Mouse (Mus musculus) CH12.LX (cell line): ENCODE data around the gene Arl15. TPM values are rescaled to one million over a fixed set of nuclear protein-coding genes. Genes with fewer than 3 reads are reported as not detected.
A peak's percentile ranks its signal among the peaks of the same experiment; 100 is the strongest.

Experiments used
- DNase-seq: peaks from one replicate; pipeline ENCODE4 v3.0.0-alpha.2; 2013; ENCODE audit errors: extremely low read depth
- H3K27ac ChIP-seq: 2 replicates; pipeline ENCODE4 v1.5.1; 2012; ENCODE audit warnings: low read depth, mild to moderate bottlenecking, control low read depth, moderate library complexity; ENCODE audit not compliant: insufficient read depth
- H3K27me3 ChIP-seq: replicated peaks from 2 replicates; pipeline ENCODE3; 2012; ENCODE audit warnings: inconsistent platforms
- H3K36me3 ChIP-seq, 2 experiments: replicated peaks in 1 of 2; 2 replicates each; pipeline versions ENCODE3 to v1.6.1; 2012; ENCODE audit warnings: inconsistent platforms in 1 of 2, low read length in 1 of 2, mild to moderate bottlenecking in 1 of 2, mixed read lengths in 1 of 2, moderate library complexity in 1 of 2; ENCODE audit not compliant: control insufficient read depth in 1 of 2, insufficient read depth in 1 of 2
- H3K4me1 ChIP-seq, 2 experiments: 2 replicates each; pipeline ENCODE4 v1.6.1; 2012; ENCODE audit warnings: inconsistent platforms in 1 of 2, moderate library complexity in 1 of 2; ENCODE audit not compliant: insufficient read depth in 2 of 2, control insufficient read depth in 1 of 2
- H3K4me2 ChIP-seq: 2 replicates; pipeline ENCODE4 v1.6.1; 2012; ENCODE audit warnings: low read depth, mild to moderate bottlenecking, control low read depth; ENCODE audit not compliant: poor library complexity, insufficient read depth, severe bottlenecking
- H3K4me3 ChIP-seq, 3 experiments: fragments of 150-350 bp in 1 of 3; sonication (generic) in 1 of 3; replicated peaks in 1 of 3; 2 replicates each; pipeline versions ENCODE3 to v1.5.1; 2011 to 2012; ENCODE audit warnings: low read depth in 2 of 3, low read length in 2 of 3, mild to moderate bottlenecking in 2 of 3, moderate library complexity in 2 of 3, control low read depth in 1 of 3, improper control_type of control experiment in 1 of 3, inconsistent platforms in 1 of 3, mixed read lengths in 1 of 3; ENCODE audit not compliant: poor library complexity in 1 of 3
- H3K79me2 ChIP-seq: replicated peaks from 2 replicates; pipeline ENCODE4 v1.6.1; 2012; ENCODE audit warnings: mild to moderate bottlenecking, moderate library complexity; ENCODE audit not compliant: control insufficient read depth, poor library complexity, insufficient read depth, severe bottlenecking; ENCODE audit errors: extremely low read depth
- H3K9ac ChIP-seq: 2 replicates; pipeline ENCODE4 v1.6.1; 2012; ENCODE audit warnings: low read depth, mild to moderate bottlenecking, control low read depth, moderate library complexity; ENCODE audit not compliant: insufficient read depth
- H3K9me3 ChIP-seq: replicated peaks from 2 replicates; pipeline ENCODE3; 2012; ENCODE audit warnings: low read length, inconsistent platforms, mixed read lengths
- CHD1 ChIP-seq: IDR thresholded peaks from 2 replicates; pipeline ENCODE4 v1.6.1; 2012; ENCODE audit warnings: low read depth, low read length, improper control_type of control experiment, inconsistent platforms
- CHD2 ChIP-seq: IDR thresholded peaks from 2 replicates; pipeline ENCODE4 v1.6.1; 2011; ENCODE audit warnings: low read length, improper control_type of control experiment
- CTCF ChIP-seq, 2 experiments: IDR thresholded peaks in 1 of 2; conservative IDR thresholded peaks in 1 of 2; 2 replicates each; pipeline ENCODE4 v1.5.1; 2011 to 2012; ENCODE audit warnings: low read depth in 2 of 2, low read length in 2 of 2, improper control_type of control experiment in 1 of 2, inconsistent platforms in 1 of 2, mild to moderate bottlenecking in 1 of 2, moderate library complexity in 1 of 2
- E2F4 ChIP-seq: IDR thresholded peaks from 2 replicates; pipeline ENCODE4 v1.6.1; 2011; ENCODE audit warnings: low read depth, low read length, improper control_type of control experiment; ENCODE audit not compliant: insufficient replicate concordance
- HCFC1 ChIP-seq: IDR thresholded peaks from 2 replicates; pipeline ENCODE4 v1.6.1; 2012; ENCODE audit warnings: low read depth, mild to moderate bottlenecking, inconsistent platforms, low read length, improper control_type of control experiment
- JUN ChIP-seq: IDR thresholded peaks from 2 replicates; pipeline ENCODE4 v1.6.1; 2011; ENCODE audit warnings: low read depth, mild to moderate bottlenecking, low read length, improper control_type of control experiment, moderate library complexity; ENCODE audit not compliant: insufficient read depth
- MAFK ChIP-seq: IDR thresholded peaks from 2 replicates; pipeline ENCODE4 v1.6.1; 2011; ENCODE audit warnings: low read length, improper control_type of control experiment; ENCODE audit not compliant: insufficient replicate concordance
- MXI1 ChIP-seq: IDR thresholded peaks from 2 replicates; pipeline ENCODE4 v1.6.1; 2011; ENCODE audit warnings: mild to moderate bottlenecking, low read depth, low read length, improper control_type of control experiment
- MYC ChIP-seq: IDR thresholded peaks from 2 replicates; pipeline ENCODE4 v1.6.1; 2011; ENCODE audit warnings: low read depth, mild to moderate bottlenecking, improper control_type of control experiment, low read length
- NELFE ChIP-seq: IDR thresholded peaks from 2 replicates; pipeline ENCODE4 v1.6.1; 2011; ENCODE audit warnings: low read depth, low read length, improper control_type of control experiment
- NRF1 ChIP-seq: IDR thresholded peaks from 2 replicates; pipeline ENCODE4 v1.6.1; 2014; ENCODE audit warnings: low read depth, mild to moderate bottlenecking, inconsistent platforms, low read length, improper control_type of control experiment, moderate library complexity
- POLR2A ChIP-seq: IDR thresholded peaks from 2 replicates; pipeline ENCODE4 v1.6.1; 2011; ENCODE audit warnings: low read depth, mild to moderate bottlenecking, improper control_type of control experiment, low read length
- POLR2AphosphoS2 ChIP-seq: IDR thresholded peaks from 2 replicates; pipeline ENCODE4 v1.6.1; 2011; ENCODE audit warnings: low read depth, low read length, improper control_type of control experiment
- RAD21 ChIP-seq: IDR thresholded peaks from 2 replicates; pipeline ENCODE4 v1.6.1; 2011; ENCODE audit warnings: low read depth, mild to moderate bottlenecking, low read length, improper control_type of control experiment, moderate library complexity
- RCOR1 ChIP-seq: conservative IDR thresholded peaks from 2 replicates; pipeline ENCODE4 v1.6.1; 2012; ENCODE audit warnings: low read depth, mild to moderate bottlenecking, inconsistent platforms, low read length, improper control_type of control experiment
- SMC3 ChIP-seq: IDR thresholded peaks from 2 replicates; pipeline ENCODE4 v1.6.1; 2011; ENCODE audit warnings: low read depth, low read length, improper control_type of control experiment
- TBP ChIP-seq: conservative IDR thresholded peaks from 2 replicates; pipeline ENCODE4 v1.6.1; 2011; ENCODE audit warnings: low read depth, low read length, improper control_type of control experiment
- TCF12 ChIP-seq: IDR thresholded peaks from 2 replicates; pipeline ENCODE4 v1.6.1; 2014; ENCODE audit warnings: low read depth, mild to moderate bottlenecking, inconsistent platforms, low read length, improper control_type of control experiment
- USF1 ChIP-seq: IDR thresholded peaks from 2 replicates; pipeline ENCODE4 v1.6.1; 2014; ENCODE audit warnings: low read depth, mild to moderate bottlenecking, inconsistent platforms, low read length, improper control_type of control experiment
- USF2 ChIP-seq: conservative IDR thresholded peaks from 2 replicates; pipeline ENCODE4 v1.6.1; 2011; ENCODE audit warnings: low read depth, low read length, improper control_type of control experiment
- ZC3H11A ChIP-seq: IDR thresholded peaks from 2 replicates; pipeline ENCODE4 v1.6.1; 2012; ENCODE audit warnings: low read depth, mild to moderate bottlenecking, inconsistent platforms, low read length, improper control_type of control experiment
- ZKSCAN1 ChIP-seq: IDR thresholded peaks from 2 replicates; pipeline ENCODE4 v1.6.1; 2012; ENCODE audit warnings: low read depth, inconsistent platforms, low read length, improper control_type of control experiment, borderline replicate concordance
- ZMIZ1 ChIP-seq: IDR thresholded peaks from 2 replicates; pipeline ENCODE4 v1.6.1; 2012; ENCODE audit warnings: low read depth, mild to moderate bottlenecking, inconsistent platforms, low read length, improper control_type of control experiment
- ZNF384 ChIP-seq: IDR thresholded peaks from 2 replicates; pipeline ENCODE4 v1.6.1; 2012; ENCODE audit warnings: low read depth, low read length, improper control_type of control experiment, inconsistent platforms
- dilution Hi-C: fragments of 300-500 bp; cut with MboI; formaldehyde crosslinking; loops from 2 replicates; pipeline ENCODE4 v1.14.3; 2020; ENCODE audit warnings: low sequenced_read_pairs; ENCODE audit not compliant: extremely low pct_unique_long_range_greater_than_20kb, extremely low pct_ligation_motif_present
- in situ Hi-C: fragments of 300-500 bp; cut with MboI; formaldehyde crosslinking; loops from 3 replicates; pipeline ENCODE4 v1.14.3; 2019; ENCODE audit warnings: low sequenced_read_pairs, low pct_ligation_motif_present, low pct_unique_long_range_greater_than_20kb, mixed read lengths
- polyA plus RNA-seq: library from polyadenylated mRNA; unstranded; fragments of >175 nt; gene quantifications from 2 replicates; pipeline ENCODE4 v1.2.1, GENCODE M21; 2012; ENCODE audit warnings: low read depth; ENCODE audit not compliant: insufficient read length
- total RNA-seq, 2 experiments: library from RNA; depleted of rRNA; stranded (reverse); fragments of 300-350 nt in 1 of 2; fragments of >200 nt in 1 of 2; gene quantifications; 2 replicates each; pipeline ENCODE4 v1.2.3; 2012 to 2014

Arl15 gene
- total and polyA plus RNA-seq, 3 experiments: 2.2 to 5.2 (median 4.8) TPM

GRCm38 (mm10) chr13:113864893-113865292, 70.6 kb downstream of the Arl15 start:
- H3K4me3 ChIP-seq: no peak overlapping the region
- H3K9me3 ChIP-seq: no peaks in the 10 kb centered on the region
- no peak overlapping the region for H3K27ac ChIP-seq
- in situ Hi-C loops (loop anchor here (5.0 kb wide), 1 partner anchor 168 kb away; no protein-coding TSS in a partner anchor), dilution Hi-C loops (no loop called here)
- no peaks in the 10 kb centered on the region for H3K79me2 ChIP-seq
- TF ChIP-seq JUN (no peak), CHD1 (no peak), SMC3 (peak; percentile 65), RCOR1 (no peak), CTCF (conservative IDR thresholded peaks at IDR 0.05 in 1 of 2, IDR thresholded peaks at IDR 0.05 in 1 of 2; ENCODE audit: low read depth in 2 of 2, low read length in 2 of 2) (peak; percentile 75 to 87), NRF1 (no peak), RAD21 (peak; percentile 67)
- no peaks in the 10 kb centered on the region for H3K4me1 ChIP-seq
- H3K27me3 ChIP-seq: no peaks in the 10 kb centered on the region
- DNase-seq: peak; percentile 58
- H3K9ac ChIP-seq: no peak overlapping the region
- no peak overlapping the region for H3K4me2 ChIP-seq
- peaks cover 0 to 10% of the 10 kb centered on the region in 2 experiments for H3K36me3 ChIP-seq

GRCm38 (mm10) chr13:113865378-113865777, 71.1 kb downstream of the Arl15 start:
- DNase-seq: no peak
- no peak overlapping the region for H3K4me2 ChIP-seq
- in situ Hi-C loops: loop anchor here (5.0 kb wide), 1 partner anchor 168 kb away; no protein-coding TSS in a partner anchor

GRCm38 (mm10) chr13:113865806-113866205, 71.5 kb downstream of the Arl15 start:
- Histone ChIP-seq H3K4me3 (no peak overlapping the region), H3K4me1 (no peaks in the 10 kb centered on the region), H3K79me2 (no peaks in the 10 kb centered on the region), H3K9me3 (no peaks in the 10 kb centered on the region), H3K36me3 (peaks cover 0 to 14% of the 10 kb centered on the region in 2 experiments), H3K9ac (no peak overlapping the region)
- dilution Hi-C loops: no loop called here
- peak; percentile 82 to 85 for TF ChIP-seq CTCF (conservative IDR thresholded peaks at IDR 0.05 in 1 of 2, IDR thresholded peaks at IDR 0.05 in 1 of 2; ENCODE audit: low read depth in 2 of 2, low read length in 2 of 2)
- TF ChIP-seq ZKSCAN1: no peak
- TF ChIP-seq SMC3: peak; percentile 79
- TF ChIP-seq TBP: no peak
- TF ChIP-seq ZMIZ1: no peak
- no peak for TF ChIP-seq USF1
- TF ChIP-seq MYC: no peak
- TF ChIP-seq ZC3H11A: 0 out of 2 replicates have a peak, but pooled peaks have one; percentile 5
- no peak for TF ChIP-seq NELFE
- peak; percentile 61 for TF ChIP-seq RAD21
- no peak for TF ChIP-seq POLR2A
- no peak for TF ChIP-seq MAFK
- TF ChIP-seq NRF1: no peak
- TF ChIP-seq USF2: no peak
- no peak for TF ChIP-seq TCF12
- no peak for TF ChIP-seq POLR2AphosphoS2
- TF ChIP-seq, all 38 proteins: peak for 4
- in situ Hi-C loops: loop anchor here (5.0 kb wide), 1 partner anchor 169 kb away; no protein-coding TSS in a partner anchor
- peak; percentile 51 for DNase-seq
- Histone ChIP-seq H3K27me3 (no peaks in the 10 kb centered on the region), H3K27ac (no peak overlapping the region), H3K4me2 (no peak overlapping the region)

More at GRCm38 (mm10) chr13:113865378-113865777, 71.1 kb downstream of the Arl15 start:
- H3K9me3 ChIP-seq: no peaks in the 10 kb centered on the region
- no peaks in the 10 kb centered on the region for H3K27me3 ChIP-seq
- H3K4me1 ChIP-seq: no peaks in the 10 kb centered on the region
- TF ChIP-seq ZNF384 (no peak), ZMIZ1 (no peak), RCOR1 (no peak), POLR2AphosphoS2 (no peak), HCFC1 (no peak), MXI1 (no peak), CHD2 (no peak), E2F4 (no peak)
- no peak overlapping the region for H3K27ac ChIP-seq
- dilution Hi-C loops: no loop called here
- H3K4me3 ChIP-seq: no peak overlapping the region
- H3K79me2 ChIP-seq: no peaks in the 10 kb centered on the region
- H3K36me3 ChIP-seq: peaks cover 0 to 10% of the 10 kb centered on the region in 2 experiments
- H3K9ac ChIP-seq: no peak overlapping the region
